Mouse (Mus musculus): Measurements from ENCODE around the gene Tmem127. TPM values are rescaled to one million over a fixed set of nuclear protein-coding genes. Genes with fewer than 3 reads are reported as not detected.

Tmem127 gene
- total RNA-seq, 2 experiments from 2014 or later, result 27.9 to 28.3 TPM

- intact Hi-C loops (cut with DNase I), result loop anchor here (2.0 kb wide), 1 partner anchor 32 kb away; no protein-coding TSS in a partner anchor
- no peak for DNase-seq
These were observed 61.0 kb downstream of the Tmem127 start for GRCm38 (mm10) chr2:127308660-127309059.

GRCm38 (mm10) chr2:127310246-127310645 is 62.5 kb downstream of the Tmem127 start:
- intact Hi-C loops (cut with DNase I), result no loop called here
- DNase-seq, result no peak

GRCm38 (mm10) chr2:127310685-127311084 is 63.0 kb downstream of the Tmem127 start:
- intact Hi-C loops (cut with DNase I), result no loop called here
- DNase-seq, result no peak

Other genes with a start within 250 kb of the Tmem127 start
- 1 to 10 TPM; 6.2 to 6.4 TPM for gene Ap4e1, start 239.2 kb upstream of the Tmem127 start, total RNA-seq (2021)
- gene Blvra, start 177.2 kb upstream of the Tmem127 start, total RNA-seq (2021), result 10 to 100 TPM; 19.0 to 19.9 TPM
- 1 to 10 TPM; 1.9 to 2.0 TPM for gene Ncaph, start 114.0 kb upstream of the Tmem127 start, total RNA-seq (2021)
- 10 to 100 TPM; 12.0 to 15.8 TPM for gene Itpripl1, start 104.5 kb upstream of the Tmem127 start, total RNA-seq (2021)
- gene 1810024B03Rik, start 39.6 kb upstream of the Tmem127 start, total RNA-seq (2021), result under 1 TPM; 0.17 to 0.38 TPM
- 10 to 100 TPM; 64.8 to 71.2 TPM for gene Snrnp200, start 39.5 kb upstream of the Tmem127 start, total RNA-seq (2021)
- gene Ciao1, start 92 bp upstream of the Tmem127 start, total RNA-seq (2021), result 10 to 100 TPM; 60.5 to 63.5 TPM
- gene Stard7, start 22.3 kb downstream of the Tmem127 start, total RNA-seq (2021), result 100 to 1,000 TPM; 157 to 170 TPM
- gene Dusp2, start 88.3 kb downstream of the Tmem127 start, total RNA-seq (2021), result under 1 TPM; 0.36 to 0.38 TPM
- gene Astl, start 90.7 kb downstream of the Tmem127 start, total RNA-seq (2021), result not detected
- gene Adra2b, start 115.3 kb downstream of the Tmem127 start, total RNA-seq (2021), result 1 to 10 TPM in 1 of 2 experiments, under 1 TPM in 1; 0.80 to 1.2 TPM
- gene Gpat2, start 177.3 kb downstream of the Tmem127 start, total RNA-seq (2021), result not detected
- 10 to 100 TPM; 34.1 to 44.3 TPM for gene Fahd2a, start 196.7 kb downstream of the Tmem127 start, total RNA-seq (2021)